Mouse (Mus musculus) midbrain, embryonic 15.5 days (tissue): ENCODE measurements around the gene Vmn2r37. TPM values are rescaled to one million over a fixed set of nuclear protein-coding genes. Genes with fewer than 3 reads are reported as not detected.
"Not testable (repeated sequence)": the region's sequence is repeated elsewhere in the genome, so short reads cannot be mapped to it uniquely, and the experiment has no call there.

Experiments
- ATAC-seq: fragments of 200-750 bp; cut with Nextera tagmentation; replicated peaks from 2 replicates; pipeline ENCODE4 v1.8.0; 2017; ENCODE audit warnings: moderate TSS enrichment
- H3K27ac ChIP-seq: fragments of 300-500 bp; sonication (generic); 2 replicates; pipeline ENCODE4 v1.5.1; 2015; ENCODE audit warnings: mild to moderate bottlenecking, inconsistent platforms
- H3K27me3 ChIP-seq: fragments of 300-500 bp; sonication (generic); replicated peaks from 2 replicates; pipeline ENCODE4 v1.6.1; 2015; ENCODE audit warnings: inconsistent platforms
- H3K36me3 ChIP-seq: fragments of 300-500 bp; sonication (generic); replicated peaks from 2 replicates; pipeline ENCODE4 v1.6.1; 2015; ENCODE audit warnings: inconsistent platforms
- H3K4me1 ChIP-seq: fragments of 300-500 bp; sonication (generic); 2 replicates; pipeline ENCODE4 v1.6.1; 2015; ENCODE audit warnings: inconsistent platforms
- H3K4me2 ChIP-seq: fragments of 300-500 bp; sonication (generic); 2 replicates; pipeline ENCODE4 v1.6.1; 2015; ENCODE audit warnings: inconsistent platforms, mild to moderate bottlenecking, moderate library complexity
- H3K4me3 ChIP-seq: fragments of 300-500 bp; sonication (generic); 2 replicates; pipeline ENCODE4 v1.5.1; 2015; ENCODE audit warnings: mild to moderate bottlenecking, inconsistent platforms
- H3K9ac ChIP-seq: fragments of 300-500 bp; sonication (generic); 2 replicates; pipeline ENCODE4 v1.6.1; 2015; ENCODE audit warnings: mild to moderate bottlenecking, inconsistent platforms
- H3K9me3 ChIP-seq: fragments of 300-500 bp; sonication (generic); 2 replicates; pipeline ENCODE4 v1.6.1; 2016; ENCODE audit warnings: inconsistent platforms
- WGBS: fragments of 180-500 bp; shearing (Covaris S2); methylation state at CpG from one replicate; pipeline ENCODE4 v1.1.7; 2015; ENCODE audit warnings: mixed read lengths; 5-methylcytosine and 5-hydroxymethylcytosine counted together
- polyA plus RNA-seq: library from polyadenylated mRNA; unstranded; fragments of >200 nt; fragmentation: Nextera tagmentation; extraction: Ambion mirVana; gene quantifications from 2 replicates; pipeline ENCODE4 v1.2.1, GENCODE M21; 2015

Gene Vmn2r37
- not detected in 2 replicates for polyA plus RNA-seq

- not testable (repeated sequence) for H3K4me3 ChIP-seq, H3K4me1 ChIP-seq, H3K9ac ChIP-seq, H3K36me3 ChIP-seq, H3K27ac ChIP-seq, H3K4me2 ChIP-seq, ATAC-seq, H3K27me3 ChIP-seq, H3K9me3 ChIP-seq
- WGBS = 51% methylated on average over 2 of the region's 2 CpGs
Measured at GRCm38 (mm10) chr7:9223553-9223952, at the start of gene Vmn2r37. Gene Vmn2r37 (minus strand): TSS chr7:9223653.

Other genes with a start within 250 kb of the Vmn2r37 start
- gene Vmn2r39, start 192.9 kb downstream of the Vmn2r37 start, polyA plus RNA-seq = not detected in 2 replicates
- not detected in 2 replicates for gene Vmn2r38, start 125.8 kb downstream of the Vmn2r37 start, polyA plus RNA-seq